Mouse (Mus musculus) heart, adult 2 months (tissue): ENCODE measurements around the gene Add3.

Experiments used
- CTCF ChIP-seq: fragments of 200-600 bp; IDR thresholded peaks from 2 replicates; pipeline ENCODE4 v1.8.1; 2022; ENCODE audit warnings: antibody characterized with exemption, mild to moderate bottlenecking, moderate library complexity
- EP300 ChIP-seq: fragments of 200-500 bp; IDR thresholded peaks from 2 replicates; pipeline ENCODE4 v1.6.1; 2011; ENCODE audit warnings: low read depth, low read length, control low read depth; ENCODE audit not compliant: insufficient read depth
- POLR2A ChIP-seq: fragments of 200-500 bp; IDR thresholded peaks from 2 replicates; pipeline ENCODE4 v1.6.1; 2011; ENCODE audit warnings: mild to moderate bottlenecking, low read depth, low read length, control low read depth; ENCODE audit not compliant: insufficient read depth

GRCm38 (mm10) chr19:53093294-53093693 is 46.9 kb upstream of the Add3 start:
- TF ChIP-seq CTCF (no peak), POLR2A (no peak), EP300 (no peak)
